Mouse (Mus musculus) brain, embryonic 14.5 days (tissue): Measurements from ENCODE around the gene Bmp8a.

Experiments
- CTCF ChIP-seq: fragments of 200-500 bp; IDR thresholded peaks from 2 replicates; pipeline ENCODE4 v1.5.1; 2012; ENCODE audit warnings: inconsistent platforms, mild to moderate bottlenecking, moderate library complexity, borderline replicate concordance; ENCODE audit not compliant: insufficient read depth, insufficient read length; ENCODE audit errors: extremely low read depth
- POLR2A ChIP-seq: fragments of 200-500 bp; IDR thresholded peaks from 2 replicates; pipeline ENCODE4 v1.6.1; 2012; ENCODE audit warnings: mild to moderate bottlenecking, inconsistent platforms, borderline replicate concordance; ENCODE audit not compliant: poor library complexity, insufficient read depth, insufficient read length, severe bottlenecking; ENCODE audit errors: extremely low read depth

GRCm38 (mm10) chr4:123353271-123353877 lies 10.3 kb upstream of the Bmp8a start:
- no peak for TF ChIP-seq CTCF
- TF ChIP-seq POLR2A = no peak
